16 mouse cellular contexts compared by ENCODE assay signal in genomic region chr13:34244186-34244585, GRCm38 (mm10).
DNase-seq lines count a peak whose midpoint lies in the region; ATAC-seq and TF ChIP-seq lines count a peak whose summit lies in the region.
"Had no signal": no experiment of that assay in that cellular context is flagged by ENCODE, and none has a peak within 500 bp of the region (broad histone marks: within the 10 kb centered on the region; RNA-seq: fewer than 3 reads in every experiment).

No protein-coding gene starts in this region.

- H3K4me1 ChIP-seq in forebrain, embryonic 10.5 days, result peaks cover 92% of the 10 kb centered on the region
- H3K4me1 ChIP-seq in forebrain, embryonic 15.5 days, result peaks cover 51% of the 10 kb centered on the region
- peaks cover 20 to 24% of the 10 kb centered on the region in 2 experiments for H3K4me1 ChIP-seq in ES-E14 (ENCODE audit: control insufficient read depth in 2 of 2, insufficient read depth in 2 of 2, low read length in 2 of 2, poor library complexity in 1 of 2)

- no peak for ATAC-seq in forebrain, embryonic 15.5 days (replicated peaks)
- ATAC-seq: forebrain, embryonic 14.5 days; intestine, embryonic 16.5 days had no signal

- peak overlapping the region; percentile 41; the same call in 1 of the 2 replicates for H3K27ac ChIP-seq in forebrain, embryonic 10.5 days
- no peak overlapping the region for H3K27ac ChIP-seq in forebrain, embryonic 15.5 days (replicated peaks)
- peak overlapping the region; percentile 41; the same call in 1 of the 2 replicates for H3K27ac ChIP-seq in left cerebral cortex, adult 2 months
- H3K27ac ChIP-seq in ES-E14 (ENCODE audit: insufficient read depth, low read depth, low read length, poor library complexity, severe bottlenecking), result no peak overlapping the region
- H3K27ac ChIP-seq: gastrocnemius, adult 2 months; kidney, postnatal 0 days had no signal

- in situ Hi-C loops in ES-E14 (cut with MboI; ENCODE audit: low sequenced_read_pairs in 2 of 2, unreplicated experiment in 2 of 2), result no loop called here

- no peak overlapping the region for H3K4me2 ChIP-seq in forebrain, embryonic 15.5 days (replicated peaks)

- no peak overlapping the region for H3K9ac ChIP-seq in forebrain, embryonic 15.5 days (replicated peaks)
- H3K9ac ChIP-seq in ES-E14 (ENCODE audit: insufficient read depth, low read depth, low read length, poor library complexity, severe bottlenecking), result no peak overlapping the region

- no peak overlapping the region for H3K4me3 ChIP-seq in forebrain, embryonic 10.5 days
- H3K4me3 ChIP-seq in forebrain, embryonic 15.5 days, result no peak overlapping the region
- no peak overlapping the region for H3K4me3 ChIP-seq in left cerebral cortex, adult 2 months
- no peak overlapping the region for H3K4me3 ChIP-seq in ES-E14 (ENCODE audit: insufficient read depth in 1 of 2, low read depth in 1 of 2, low read length in 2 of 2, poor library complexity in 1 of 2, severe bottlenecking in 1 of 2)
- H3K4me3 ChIP-seq: gastrocnemius, adult 2 months; myocyte had no signal

- no peaks in the 10 kb centered on the region for H3K9me3 ChIP-seq in forebrain, embryonic 10.5 days
- no peaks in the 10 kb centered on the region for H3K9me3 ChIP-seq in forebrain, embryonic 15.5 days
- H3K9me3 ChIP-seq in ES-E14 (ENCODE audit: control insufficient read depth, insufficient read depth, low read depth, low read length), result no peaks in the 10 kb centered on the region

- TF ChIP-seq CTCF in left cerebral cortex, adult 2 months (IDR thresholded peaks at IDR 0.05), result no peak; the same call in 1 of the 2 replicates

- peaks cover 26% of the 10 kb centered on the region for H3K27me3 ChIP-seq in forebrain, embryonic 10.5 days (ENCODE audit: poor library complexity, severe bottlenecking)
- no peaks in the 10 kb centered on the region for H3K27me3 ChIP-seq in forebrain, embryonic 15.5 days

- intact Hi-C loops in left cerebral cortex, adult 2 months (cut with DNase I), result no loop called here
- intact Hi-C loops in left cerebral cortex, postnatal 36 days (cut with DNase I), result no loop called here

- DNase-seq in forebrain, embryonic 10.5 days (ENCODE audit: extremely low spot score, low spot score), result no peak
- no peak for DNase-seq in left cerebral cortex, adult 2 months (ENCODE audit: extremely low spot score in 1 of 2, low spot score in 2 of 2)
- no peak for DNase-seq in left cerebral cortex, postnatal 36 days (ENCODE audit: low spot score in 2 of 2)
- no peak for DNase-seq in ES-E14 (ENCODE audit: low read depth, low spot score)
- DNase-seq in brain, adult 2 months (ENCODE audit: low read depth, low spot score), result peak; percentile 83
- no peak for DNase-seq in urinary bladder, adult 2 months (ENCODE audit: low spot score)
- DNase-seq in frontal cortex, postnatal 25 days (ENCODE audit: low spot score in 2 of 2), result no peak
- DNase-seq: gastrocnemius, adult 2 months; heart, adult 11 months; heart, postnatal 4 days; lung, adult 18-20 months had no signal

- WGBS in forebrain, embryonic 10.5 days, result 18% methylated on average over 1 of the region's 1 CpGs
- 12% methylated on average over 1 of the region's 1 CpGs for WGBS in forebrain, embryonic 15.5 days

- H3K36me3 ChIP-seq in forebrain, embryonic 10.5 days (replicated peaks), result no peaks in the 10 kb centered on the region
- H3K36me3 ChIP-seq in forebrain, embryonic 15.5 days, result no peaks in the 10 kb centered on the region
- no peaks in the 10 kb centered on the region for H3K36me3 ChIP-seq in ES-E14 (ENCODE audit: control insufficient read depth, insufficient read depth, low read length, poor library complexity, severe bottlenecking)

TF ChIP-seq in ES-E14, 5 proteins besides CTCF, POLR2A, EP300 and RAD21:
- TF ChIP-seq CHD2 (IDR thresholded peaks at IDR 0.05; ENCODE audit: low read depth, low read length) (peak; percentile 59; the same call in 1 of the 2 replicates), MAFK (IDR thresholded peaks at IDR 0.05; ENCODE audit: insufficient read depth, low read depth, low read length) (0 out of 2 replicates have a peak, but pooled peaks have one; percentile 21), ZC3H11A (IDR thresholded peaks at IDR 0.05; ENCODE audit: borderline replicate concordance, low read depth, low read length) (no peak)

Comparison
In these comparisons a context has a peak if more than half of its experiments do, and no peak if none do; other contexts are left out.
1. H3K27ac ChIP-seq: peak in forebrain, embryonic 10.5 days (single experiment) and left cerebral cortex, adult 2 months (single experiment); none in forebrain, embryonic 15.5 days (single experiment) and ES-E14 (single experiment).